In genomic region chr14:55822435-55822990, GRCm38 (mm10) we compare ENCODE assay signal across 8 mouse cellular contexts. TPM values are rescaled to one million over a fixed set of nuclear protein-coding genes. Genes with fewer than 3 reads are reported as not detected.
DNase-seq lines count a peak whose midpoint lies in the region; ATAC-seq lines count a peak whose summit lies in the region.

No protein-coding gene starts in this region.

- H3K9ac ChIP-seq in intestine, embryonic 16.5 days (ENCODE audit: low read depth, low read length) = peak overlapping the region; percentile 83
- peak overlapping the region; percentile 75 for H3K9ac ChIP-seq in limb, embryonic 13.5 days
- peak overlapping the region; percentile 71 for H3K9ac ChIP-seq in midbrain, embryonic 14.5 days (replicated peaks; ENCODE audit: low read length)

- peaks cover 16% of the 10 kb centered on the region for H3K4me1 ChIP-seq in intestine, embryonic 16.5 days (ENCODE audit: control insufficient read depth, insufficient read depth, low read length)
- H3K4me1 ChIP-seq in limb, embryonic 13.5 days = peaks cover 28% of the 10 kb centered on the region
- H3K4me1 ChIP-seq in midbrain, embryonic 14.5 days (ENCODE audit: control insufficient read depth, insufficient read depth, low read length) = peaks cover 26% of the 10 kb centered on the region

- 0 out of 2 replicates have a peak, but pooled peaks have one; percentile 16 for ATAC-seq in intestine, embryonic 16.5 days
- ATAC-seq in limb, embryonic 13.5 days (ENCODE audit: low FRiP score, low read depth) = 0 out of 2 replicates have a peak, but pooled peaks have one; percentile 3
- ATAC-seq in midbrain, embryonic 14.5 days (ENCODE audit: low FRiP score, low TSS enrichment) = peak; percentile 16; the same call in 1 of the 2 replicates

- DNase-seq in 416B (ENCODE audit: low read depth) = peak; percentile 95
- peak; percentile 74 for DNase-seq in adrenal gland, adult 8-10 months
- peak; percentile 80 for DNase-seq in embryo, embryonic 11.5 days (ENCODE audit: low read depth, low spot score)
- peak; percentile 98 for DNase-seq in heart, adult 11 months
- DNase-seq in midbrain, embryonic 14.5 days = peak; percentile 86
- peak; percentile 39 for DNase-seq in spleen, adult 12 weeks (ENCODE audit: low spot score)

- no peaks in the 10 kb centered on the region for H3K9me3 ChIP-seq in intestine, embryonic 16.5 days (ENCODE audit: control insufficient read depth, low read length)
- H3K9me3 ChIP-seq in limb, embryonic 13.5 days = no peaks in the 10 kb centered on the region
- H3K9me3 ChIP-seq in midbrain, embryonic 14.5 days (ENCODE audit: control insufficient read depth, low read length) = no peaks in the 10 kb centered on the region

- H3K27me3 ChIP-seq in intestine, embryonic 16.5 days (replicated peaks; ENCODE audit: control insufficient read depth, insufficient read depth, low read length) = peaks cover 9% of the 10 kb centered on the region; the same call in 1 of the 2 replicates
- H3K27me3 ChIP-seq in limb, embryonic 13.5 days = no peaks in the 10 kb centered on the region
- peaks cover 16% of the 10 kb centered on the region for H3K27me3 ChIP-seq in midbrain, embryonic 14.5 days (ENCODE audit: control insufficient read depth, insufficient read depth, low read length)

- peak overlapping the region; percentile 67 for H3K4me3 ChIP-seq in intestine, embryonic 16.5 days (ENCODE audit: low read length)
- peak overlapping the region; percentile 88 for H3K4me3 ChIP-seq in limb, embryonic 13.5 days
- H3K4me3 ChIP-seq in midbrain, embryonic 14.5 days (replicated peaks; ENCODE audit: low read depth, low read length) = peak overlapping the region; percentile 54

- peak overlapping the region; percentile 95 for H3K4me2 ChIP-seq in intestine, embryonic 16.5 days (ENCODE audit: low read depth, low read length)
- H3K4me2 ChIP-seq in limb, embryonic 13.5 days (replicated peaks) = peak overlapping the region; percentile 99
- peak overlapping the region; percentile 74 for H3K4me2 ChIP-seq in midbrain, embryonic 14.5 days (ENCODE audit: low read length)

- no peaks in the 10 kb centered on the region for H3K36me3 ChIP-seq in intestine, embryonic 16.5 days (ENCODE audit: control insufficient read depth, insufficient read depth, low read length)
- H3K36me3 ChIP-seq in limb, embryonic 13.5 days = peaks cover 11% of the 10 kb centered on the region
- H3K36me3 ChIP-seq in midbrain, embryonic 14.5 days (ENCODE audit: control insufficient read depth, insufficient read depth, low read length) = no peaks in the 10 kb centered on the region

- 3% methylated on average over 13 of the region's 13 CpGs for WGBS in intestine, embryonic 16.5 days
- 4% methylated on average over 13 of the region's 13 CpGs for WGBS in limb, embryonic 13.5 days
- 7% methylated on average over 13 of the region's 13 CpGs for WGBS in midbrain, embryonic 14.5 days

- H3K27ac ChIP-seq in intestine, embryonic 16.5 days (ENCODE audit: low read length) = peak overlapping the region; percentile 96
- H3K27ac ChIP-seq in limb, embryonic 13.5 days = peak overlapping the region; percentile 100
- peak overlapping the region; percentile 77 for H3K27ac ChIP-seq in midbrain, embryonic 14.5 days (replicated peaks; ENCODE audit: low read depth, low read length)

RNA-seq across cellular contexts. Expression of gene Nfatc4, which starts 0.4 kb away (rescaled TPM):
- 10 to 100 TPM; 23.3 to 45.1 (median 31.1) TPM for total RNA-seq in adrenal gland, adult 8-10 months (2022)
- polyA plus RNA-seq in intestine, embryonic 16.5 days (2015; fragmentation: Nextera tagmentation; extraction: Ambion mirVana) = 21.1 and 21.2 TPM in 2 replicates
- polyA plus RNA-seq in limb, embryonic 13.5 days (2015; fragmentation: Nextera tagmentation; extraction: Ambion mirVana) = 124 and 128 TPM in 2 replicates
- polyA plus RNA-seq in midbrain, embryonic 14.5 days (2014; fragmentation: Nextera tagmentation; extraction: Ambion mirVana) = 6.2 and 8.7 TPM in 2 replicates

RNA-seq across cellular contexts. Expression of gene Nynrin, which starts 31.3 kb away (rescaled TPM):
- total RNA-seq in adrenal gland, adult 8-10 months (2022) = 10 to 100 TPM; 14.3 to 23.2 (median 17.2) TPM
- polyA plus RNA-seq in intestine, embryonic 16.5 days (2015; fragmentation: Nextera tagmentation; extraction: Ambion mirVana) = 12.6 and 13.6 TPM in 2 replicates
- polyA plus RNA-seq in limb, embryonic 13.5 days (2015; fragmentation: Nextera tagmentation; extraction: Ambion mirVana) = 28.2 and 34.2 TPM in 2 replicates
- polyA plus RNA-seq in midbrain, embryonic 14.5 days (2014; fragmentation: Nextera tagmentation; extraction: Ambion mirVana) = 6.5 and 11.2 TPM in 2 replicates

RNA-seq across cellular contexts. Expression of gene Ripk3, which starts 33.8 kb away (rescaled TPM):
- total RNA-seq in adrenal gland, adult 8-10 months (2022) = 1 to 10 TPM; 3.0 to 6.2 (median 5.8) TPM
- polyA plus RNA-seq in intestine, embryonic 16.5 days (2015; fragmentation: Nextera tagmentation; extraction: Ambion mirVana) = 51.2 and 55.8 TPM in 2 replicates
- polyA plus RNA-seq in limb, embryonic 13.5 days (2015; fragmentation: Nextera tagmentation; extraction: Ambion mirVana) = 31.0 and 37.1 TPM in 2 replicates
- 0.77 and 1.8 TPM in 2 replicates for polyA plus RNA-seq in midbrain, embryonic 14.5 days (2014; fragmentation: Nextera tagmentation; extraction: Ambion mirVana)

RNA-seq across cellular contexts. Expression of gene Adcy4, which starts 38.6 kb away (rescaled TPM):
- 1 to 10 TPM; 5.2 to 9.1 (median 7.8) TPM for total RNA-seq in adrenal gland, adult 8-10 months (2022)
- 6.5 and 6.6 TPM in 2 replicates for polyA plus RNA-seq in intestine, embryonic 16.5 days (2015; fragmentation: Nextera tagmentation; extraction: Ambion mirVana)
- 20.9 and 25.6 TPM in 2 replicates for polyA plus RNA-seq in limb, embryonic 13.5 days (2015; fragmentation: Nextera tagmentation; extraction: Ambion mirVana)
- polyA plus RNA-seq in midbrain, embryonic 14.5 days (2014; fragmentation: Nextera tagmentation; extraction: Ambion mirVana) = 2.4 and 3.2 TPM in 2 replicates

RNA-seq across cellular contexts. Expression of gene Ltb4r1, which starts 56.8 kb away (rescaled TPM):
- total RNA-seq in adrenal gland, adult 8-10 months (2022) = under 1 TPM; 0.31 to 0.75 (median 0.43) TPM
- 1.0 and 1.1 TPM in 2 replicates for polyA plus RNA-seq in intestine, embryonic 16.5 days (2015; fragmentation: Nextera tagmentation; extraction: Ambion mirVana)
- polyA plus RNA-seq in limb, embryonic 13.5 days (2015; fragmentation: Nextera tagmentation; extraction: Ambion mirVana) = 0.45 and 0.51 TPM in 2 replicates
- 0.77 TPM in 1 of 2 replicates, not detected in the other for polyA plus RNA-seq in midbrain, embryonic 14.5 days (2014; fragmentation: Nextera tagmentation; extraction: Ambion mirVana)

Comparison
In these comparisons a context has a peak if more than half of its experiments do, and no peak if none do; other contexts are left out.
1. Peak in every context shown above with its lines: DNase-seq, ATAC-seq, H3K4me3 ChIP-seq and H3K27ac ChIP-seq.
2. DNase-seq: peak in every context shown above with its lines; median percentile 98 in heart, adult 11 months; 95 in 416B; 86 in midbrain, embryonic 14.5 days; 80 in embryo, embryonic 11.5 days; 74 in adrenal gland, adult 8-10 months; 39 in spleen, adult 12 weeks.
3. RNA of gene Ripk3, which starts 33.8 kb away (polyA plus RNA-seq): 51.2 to 55.8 TPM in intestine, embryonic 16.5 days and 31.0 to 37.1 TPM in limb, embryonic 13.5 days; 0.77 to 1.8 TPM in midbrain, embryonic 14.5 days; every median in the first group is over 10 times any median in the second.